Mouse (Mus musculus): ENCODE measurements around the gene Fbxo3.

DNA sequence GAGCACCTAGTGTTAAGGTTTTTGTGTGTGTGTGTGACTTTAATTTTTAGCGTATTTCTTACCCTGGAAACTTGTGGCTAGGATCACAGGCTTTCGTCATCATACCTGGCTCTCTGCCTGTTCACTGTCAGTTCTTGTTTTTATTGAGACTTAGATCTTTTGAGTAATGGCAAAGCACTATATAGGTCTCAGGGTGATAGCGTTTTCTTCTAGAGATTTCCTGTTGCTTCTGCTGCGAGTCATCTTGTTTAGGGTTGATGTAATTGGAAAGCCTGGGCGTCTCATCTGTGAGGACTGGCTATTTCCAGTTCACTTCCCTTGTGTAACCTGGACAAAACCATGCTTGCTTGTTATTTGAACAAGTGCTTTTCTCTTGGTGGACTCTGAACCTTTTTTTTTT lies 14.1 kb downstream of the Fbxo3 start:
- TF ChIP-seq CTCF (IDR thresholded peaks at IDR 0.05; ENCODE audit: borderline replicate concordance, extremely low read depth, insufficient read depth, insufficient read length), result no peak
- no peak for TF ChIP-seq POLR2A (IDR thresholded peaks at IDR 0.05; ENCODE audit: borderline replicate concordance, extremely low read depth, insufficient read depth, insufficient read length, poor library complexity, severe bottlenecking)

All from brain, embryonic 14.5 days (tissue).